Mouse (Mus musculus) hindbrain, postnatal 0 days (tissue): Measurements from ENCODE around the gene Hectd3. TPM values are rescaled to one million over a fixed set of nuclear protein-coding genes. Genes with fewer than 3 reads are reported as not detected.

Source experiments
- ATAC-seq: fragments of 200-750 bp; cut with Nextera tagmentation; 2 replicates; pipeline ENCODE4 v1.8.0; 2017; ENCODE audit warnings: mild to moderate bottlenecking, moderate TSS enrichment, moderate library complexity
- DNase-seq: peaks from one replicate; pipeline ENCODE4 v3.0.0-alpha.2; 2015; ENCODE audit warnings: low spot score
- H3K27ac ChIP-seq: fragments of 300-500 bp; sonication (generic); 2 replicates; pipeline ENCODE4 v1.5.1; 2014; ENCODE audit warnings: mild to moderate bottlenecking
- H3K27me3 ChIP-seq: fragments of 300-500 bp; sonication (generic); 2 replicates; pipeline ENCODE4 v1.6.1; 2014; ENCODE audit warnings: low read length, mixed read lengths; ENCODE audit not compliant: insufficient read depth
- H3K36me3 ChIP-seq: fragments of 300-500 bp; sonication (generic); 2 replicates; pipeline ENCODE4 v1.6.1; 2014; ENCODE audit warnings: low read length, mixed read lengths; ENCODE audit not compliant: insufficient read depth
- H3K4me1 ChIP-seq: fragments of 300-500 bp; sonication (generic); 2 replicates; pipeline ENCODE4 v1.6.1; 2014; ENCODE audit warnings: antibody characterized with exemption, low read length, mixed read lengths; ENCODE audit not compliant: insufficient read depth
- H3K4me2 ChIP-seq: fragments of 300-500 bp; sonication (generic); 2 replicates; pipeline ENCODE4 v1.6.1; 2014; ENCODE audit warnings: low read depth, mild to moderate bottlenecking, low read length, moderate library complexity, mixed read lengths
- H3K4me3 ChIP-seq: fragments of 300-500 bp; sonication (generic); 2 replicates; pipeline ENCODE4 v1.5.1; 2014; ENCODE audit warnings: low read length
- H3K9ac ChIP-seq: fragments of 300-500 bp; sonication (generic); replicated peaks from 2 replicates; pipeline ENCODE4 v1.6.1; 2014; ENCODE audit warnings: mild to moderate bottlenecking, low read length, moderate library complexity, mixed read lengths
- H3K9me3 ChIP-seq: fragments of 300-500 bp; sonication (generic); 2 replicates; pipeline ENCODE4 v1.6.1; 2016; ENCODE audit warnings: low read length, mixed read lengths
- CTCF ChIP-seq: IDR thresholded peaks from 2 replicates; pipeline ENCODE4 v1.5.1; 2016; ENCODE audit warnings: antibody characterized with exemption, control low read depth, low read depth
- WGBS: fragments of 180-500 bp; shearing (Covaris S2); extraction: QIAGEN DNeasy Blood & Tissue Kit; methylation state at CpG from one replicate; pipeline ENCODE4 v1.1.7; 2014; 5-methylcytosine and 5-hydroxymethylcytosine counted together
- polyA plus RNA-seq: library from polyadenylated mRNA; unstranded; fragments of >200 nt; fragmentation: Nextera tagmentation; extraction: Ambion mirVana; gene quantifications from 2 replicates; pipeline ENCODE4 v1.2.1, GENCODE M21; 2015
- total RNA-seq: library from RNA; depleted of rRNA; stranded (reverse); fragments of >200 nt; gene quantifications from 2 replicates; pipeline ENCODE4 v1.2.3, GENCODE M21; 2014

The Hectd3 gene
- total and polyA plus RNA-seq, 2 experiments from 2014 or later: 20.2 to 49.5 TPM

GRCm38 (mm10) chr4:116987122-116987456, 8.0 kb upstream of the Hectd3 start:
- 0 out of 2 replicates have a peak, but pooled peaks cover 6% of the 10 kb centered on the region for H3K36me3 ChIP-seq
- H3K9me3 ChIP-seq: no peaks in the 10 kb centered on the region
- no peak overlapping the region for H3K4me2 ChIP-seq
- no peak overlapping the region for H3K27ac ChIP-seq
- 63% methylated on average over 5 of the region's 5 CpGs for WGBS
- no peak for TF ChIP-seq CTCF
- no peaks in the 10 kb centered on the region for H3K4me1 ChIP-seq
- no peak for ATAC-seq
- no peak overlapping the region for H3K4me3 ChIP-seq
- no peak for DNase-seq
- no peaks in the 10 kb centered on the region for H3K27me3 ChIP-seq
- no peak overlapping the region for H3K9ac ChIP-seq

- Histone ChIP-seq H3K36me3 (0 out of 2 replicates have a peak, but pooled peaks cover 6% of the 10 kb centered on the region), H3K9ac (no peak overlapping the region), H3K27ac (no peak overlapping the region), H3K4me2 (no peak overlapping the region), H3K4me3 (no peak overlapping the region), H3K4me1 (peaks cover 9% of the 10 kb centered on the region; the same call in 1 of the 2 replicates), H3K9me3 (no peaks in the 10 kb centered on the region), H3K27me3 (no peaks in the 10 kb centered on the region)
- 56% methylated on average over 6 of the region's 6 CpGs for WGBS
- ATAC-seq (no peak), DNase-seq (no peak)
- TF ChIP-seq CTCF: no peak
These were observed 5.4 kb upstream of the Hectd3 start for GRCm38 (mm10) chr4:116989731-116990130.

- Histone ChIP-seq H3K36me3 (0 out of 2 replicates have a peak, but pooled peaks cover 6% of the 10 kb centered on the region), H3K9ac (no peak overlapping the region), H3K4me2 (no peak overlapping the region), H3K4me1 (peaks cover 16% of the 10 kb centered on the region), H3K4me3 (no peak overlapping the region), H3K27me3 (no peaks in the 10 kb centered on the region), H3K27ac (no peak overlapping the region), H3K9me3 (no peaks in the 10 kb centered on the region)
- peak; percentile 89 for DNase-seq
- WGBS: 11% methylated on average over 7 of the region's 7 CpGs
- peak; percentile 96 for TF ChIP-seq CTCF
- ATAC-seq: peak; percentile 22; the same call in 1 of the 2 replicates
These were observed 3.8 kb upstream of the Hectd3 start for GRCm38 (mm10) chr4:116991366-116991765.

- peak; percentile 97 for DNase-seq
- Histone ChIP-seq H3K9me3 (no peaks in the 10 kb centered on the region), H3K36me3 (0 out of 2 replicates have a peak, but pooled peaks cover 6% of the 10 kb centered on the region), H3K9ac (peak within 1 kb of the TSS; percentile 86), H3K27ac (peak within 1 kb of the TSS; percentile 85), H3K4me2 (peak within 1 kb of the TSS; percentile 91), H3K4me3 (peak within 1 kb of the TSS; percentile 84), H3K27me3 (no peaks in the 10 kb centered on the region), H3K4me1 (peaks cover 17% of the 10 kb centered on the region)
- ATAC-seq: peak; percentile 92
- no peak for TF ChIP-seq CTCF
- WGBS: under 1% methylated on average over 38 of the region's 38 CpGs
These were observed 1.2 kb upstream of the Hectd3 start, which contains the start of gene Urod for GRCm38 (mm10) chr4:116993672-116994621. TSS of gene Urod (minus strand) at chr4:116994413.

- Histone ChIP-seq H3K4me3 (peak overlapping the region; percentile 84), H3K4me1 (peaks cover 17% of the 10 kb centered on the region), H3K9ac (peak overlapping the region; percentile 86), H3K36me3 (peaks cover 13% of the 10 kb centered on the region; the same call in 1 of the 2 replicates), H3K27me3 (no peaks in the 10 kb centered on the region), H3K27ac (peak overlapping the region; percentile 85), H3K4me2 (peak overlapping the region; percentile 91), H3K9me3 (no peaks in the 10 kb centered on the region)
- TF ChIP-seq CTCF: peak; percentile 67
- peak; percentile 78 for DNase-seq
- WGBS: under 1% methylated on average over 16 of the region's 16 CpGs
- peak; percentile 30 for ATAC-seq
These were observed 650 bp downstream of the Hectd3 start for GRCm38 (mm10) chr4:116995798-116996135.

GRCm38 (mm10) chr4:116999513-117000154, 4.5 kb downstream of the Hectd3 start:
- WGBS: 94% methylated on average over 17 of the region's 17 CpGs
- Histone ChIP-seq H3K27ac (no peak overlapping the region), H3K9me3 (no peaks in the 10 kb centered on the region), H3K27me3 (no peaks in the 10 kb centered on the region), H3K4me3 (no peak overlapping the region), H3K9ac (no peak overlapping the region), H3K36me3 (peaks cover 46% of the 10 kb centered on the region; the same call in 1 of the 2 replicates), H3K4me2 (no peak overlapping the region), H3K4me1 (peaks cover 9% of the 10 kb centered on the region)
- ATAC-seq (no peak), DNase-seq (no peak)
- TF ChIP-seq CTCF: no peak
